23 mouse cellular contexts compared by ENCODE assay signal in genomic region chr8:93697206-93697605, GRCm38 (mm10).
DNase-seq lines count a peak whose midpoint lies in the region; ATAC-seq and TF ChIP-seq lines count a peak whose summit lies in the region.
"Had no signal": no experiment of that assay in that cellular context is flagged by ENCODE, and none has a peak within 500 bp of the region (broad histone marks: within the 10 kb centered on the region; RNA-seq: fewer than 3 reads in every experiment).

No protein-coding gene starts in this region.

- H3K9ac ChIP-seq in forebrain, embryonic 14.5 days (ENCODE audit: low read length), result no peak overlapping the region
- no peak overlapping the region for H3K9ac ChIP-seq in forebrain, embryonic 11.5 days (ENCODE audit: low read length)
- H3K9ac ChIP-seq in lung, embryonic 14.5 days, result no peak overlapping the region
- H3K9ac ChIP-seq: embryonic facial prominence, embryonic 13.5 days had no signal

- no peaks in the 10 kb centered on the region; the same call in 1 of the 2 replicates for H3K4me1 ChIP-seq in forebrain, embryonic 14.5 days (ENCODE audit: control insufficient read depth, insufficient read depth, low read length)
- H3K4me1 ChIP-seq in forebrain, embryonic 11.5 days (replicated peaks; ENCODE audit: control insufficient read depth, insufficient read depth, low read length), result no peaks in the 10 kb centered on the region; the same call in 1 of the 2 replicates
- H3K4me1 ChIP-seq in lung, embryonic 14.5 days (ENCODE audit: insufficient read depth), result no peaks in the 10 kb centered on the region
- H3K4me1 ChIP-seq: embryonic facial prominence, embryonic 13.5 days had no signal

- no peaks in the 10 kb centered on the region for H3K36me3 ChIP-seq in forebrain, embryonic 14.5 days (ENCODE audit: control insufficient read depth, insufficient read depth, low read length)
- H3K36me3 ChIP-seq in forebrain, embryonic 11.5 days (ENCODE audit: control insufficient read depth, insufficient read depth, low read length), result no peaks in the 10 kb centered on the region
- no peaks in the 10 kb centered on the region for H3K36me3 ChIP-seq in lung, embryonic 14.5 days (ENCODE audit: insufficient read depth)
- H3K36me3 ChIP-seq: embryonic facial prominence, embryonic 13.5 days; G1E had no signal

- H3K9me3 ChIP-seq in forebrain, embryonic 14.5 days (replicated peaks; ENCODE audit: control insufficient read depth, low read length), result no peaks in the 10 kb centered on the region
- no peaks in the 10 kb centered on the region for H3K9me3 ChIP-seq in forebrain, embryonic 11.5 days (ENCODE audit: control insufficient read depth, low read length)
- H3K9me3 ChIP-seq in lung, embryonic 14.5 days (ENCODE audit: low read depth, low read length), result no peaks in the 10 kb centered on the region
- H3K9me3 ChIP-seq: embryonic facial prominence, embryonic 13.5 days had no signal

- WGBS in forebrain, embryonic 14.5 days, result 50% methylated on average over 7 of the region's 7 CpGs
- 83% methylated on average over 7 of the region's 7 CpGs for WGBS in forebrain, embryonic 11.5 days
- 39% methylated on average over 7 of the region's 7 CpGs for WGBS in lung, embryonic 14.5 days

- no peak for TF ChIP-seq CTCF in lung, embryonic 14.5 days (IDR thresholded peaks at IDR 0.05; ENCODE audit: low read depth)

- peak; percentile 29 for DNase-seq in forebrain, embryonic 14.5 days (ENCODE audit: low spot score)
- no peak for DNase-seq in forebrain, embryonic 11.5 days (ENCODE audit: low spot score)
- DNase-seq in lung, embryonic 14.5 days, result peak; percentile 52
- no peak for DNase-seq in lung, postnatal 36 days
- DNase-seq in right cerebral cortex, postnatal 25 days, result peak; percentile 5
- DNase-seq in right cerebral cortex, postnatal 36 days (ENCODE audit: low spot score in 2 of 2), result no peak
- DNase-seq: adrenal gland, postnatal 10 days; B cell, adult 2 months; cerebellum, adult 9-10 months; gastrocnemius, postnatal 36 days; kidney, adult 9 months; kidney, postnatal 14 days; left cerebral cortex, postnatal 4 days; lung, postnatal 4 days; right cerebral cortex, postnatal 4 days; thymus, postnatal 14 days had no signal

- no peak overlapping the region for H3K27ac ChIP-seq in forebrain, embryonic 14.5 days (ENCODE audit: low read depth, low read length)
- no peak overlapping the region for H3K27ac ChIP-seq in forebrain, embryonic 11.5 days (ENCODE audit: low read depth, low read length)
- H3K27ac ChIP-seq in lung, embryonic 14.5 days (ENCODE audit: low read depth), result no peak overlapping the region
- H3K27ac ChIP-seq: embryonic facial prominence, embryonic 13.5 days; hindbrain, postnatal 0 days had no signal

- no peak overlapping the region for H3K4me2 ChIP-seq in forebrain, embryonic 14.5 days (ENCODE audit: low read length)
- H3K4me2 ChIP-seq in forebrain, embryonic 11.5 days (ENCODE audit: low read depth, low read length, severe bottlenecking), result no peak overlapping the region
- no peak overlapping the region for H3K4me2 ChIP-seq in lung, embryonic 14.5 days
- H3K4me2 ChIP-seq: embryonic facial prominence, embryonic 13.5 days had no signal

- no peaks in the 10 kb centered on the region for H3K27me3 ChIP-seq in forebrain, embryonic 14.5 days (replicated peaks; ENCODE audit: control insufficient read depth, insufficient read depth, low read length)
- no peaks in the 10 kb centered on the region for H3K27me3 ChIP-seq in forebrain, embryonic 11.5 days (ENCODE audit: control insufficient read depth, insufficient read depth, low read length)
- no peaks in the 10 kb centered on the region for H3K27me3 ChIP-seq in lung, embryonic 14.5 days (ENCODE audit: insufficient read depth, low read length)
- H3K27me3 ChIP-seq: CH12.LX; embryonic facial prominence, embryonic 13.5 days had no signal

- no peak overlapping the region for H3K4me3 ChIP-seq in forebrain, embryonic 14.5 days (ENCODE audit: low read depth, low read length)
- H3K4me3 ChIP-seq in forebrain, embryonic 11.5 days (ENCODE audit: low read depth, low read length), result no peak overlapping the region
- H3K4me3 ChIP-seq in lung, embryonic 14.5 days (ENCODE audit: low read depth, low read length), result no peak overlapping the region
- H3K4me3 ChIP-seq: embryonic facial prominence, embryonic 13.5 days had no signal

- no peak for ATAC-seq in forebrain, embryonic 14.5 days
- no peak for ATAC-seq in forebrain, embryonic 11.5 days (replicated peaks; ENCODE audit: low FRiP score)
- ATAC-seq in lung, embryonic 14.5 days (ENCODE audit: insufficient read depth), result no peak
- no peak for ATAC-seq in frontal cortex, adult (ENCODE audit: low TSS enrichment)
- ATAC-seq: activated CD4-positive, CD25-positive, alpha-beta regulatory T cell, adult 4 months; hindbrain, postnatal 0 days; intestine, embryonic 16.5 days had no signal

Comparison
In these comparisons a context has a peak if more than half of its experiments do, and no peak if none do; other contexts are left out.
1. DNase-seq: peak in forebrain, embryonic 14.5 days (single experiment), lung, embryonic 14.5 days (single experiment) and right cerebral cortex, postnatal 25 days (single experiment); none in forebrain, embryonic 11.5 days (single experiment), lung, postnatal 36 days (single experiment) and right cerebral cortex, postnatal 36 days (0 of 2).